Mouse (Mus musculus) bone marrow macrophage, adult 2 months (primary cell): ENCODE results near the gene Snph.

ENCODE experiments used
- CTCF ChIP-seq: IDR thresholded peaks from 2 replicates; pipeline ENCODE4 v1.5.1; 2012; ENCODE audit warnings: low read depth, mild to moderate bottlenecking, low read length, moderate library complexity
- POLR2A ChIP-seq: IDR thresholded peaks from 2 replicates; pipeline ENCODE4 v1.6.1; 2012; ENCODE audit warnings: mild to moderate bottlenecking, low read depth, low read length, borderline replicate concordance

DNA sequence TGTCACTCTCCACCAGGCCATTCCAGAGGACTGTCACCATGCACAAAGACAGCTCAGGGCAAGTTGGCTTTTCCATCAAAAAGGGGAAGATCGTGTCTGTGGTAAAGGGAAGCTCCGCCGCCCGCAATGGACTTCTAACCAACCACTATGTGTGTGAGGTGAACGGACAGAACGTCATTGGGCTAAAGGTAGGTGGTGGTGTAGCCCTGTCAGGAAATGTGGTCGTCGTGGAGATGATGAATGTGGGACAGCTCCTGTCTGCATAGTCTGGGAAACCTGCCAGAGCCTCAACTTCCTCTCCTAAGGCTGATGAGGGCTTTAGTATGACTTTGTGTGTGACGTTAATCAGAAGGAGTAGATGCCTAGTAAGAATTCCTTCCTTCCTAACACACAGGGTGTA lies 45.1 kb downstream of the Snph start:
- no peak for TF ChIP-seq POLR2A
- no peak for TF ChIP-seq CTCF
